Mouse (Mus musculus): ENCODE measurements at regions not wholly inside any gene's neighbourhood (a gene's known extent, or its start where the extent isn't known, plus 50 kb on each side); places are given as distances from the start of the nearest gene placed in this dataset.

DNA sequence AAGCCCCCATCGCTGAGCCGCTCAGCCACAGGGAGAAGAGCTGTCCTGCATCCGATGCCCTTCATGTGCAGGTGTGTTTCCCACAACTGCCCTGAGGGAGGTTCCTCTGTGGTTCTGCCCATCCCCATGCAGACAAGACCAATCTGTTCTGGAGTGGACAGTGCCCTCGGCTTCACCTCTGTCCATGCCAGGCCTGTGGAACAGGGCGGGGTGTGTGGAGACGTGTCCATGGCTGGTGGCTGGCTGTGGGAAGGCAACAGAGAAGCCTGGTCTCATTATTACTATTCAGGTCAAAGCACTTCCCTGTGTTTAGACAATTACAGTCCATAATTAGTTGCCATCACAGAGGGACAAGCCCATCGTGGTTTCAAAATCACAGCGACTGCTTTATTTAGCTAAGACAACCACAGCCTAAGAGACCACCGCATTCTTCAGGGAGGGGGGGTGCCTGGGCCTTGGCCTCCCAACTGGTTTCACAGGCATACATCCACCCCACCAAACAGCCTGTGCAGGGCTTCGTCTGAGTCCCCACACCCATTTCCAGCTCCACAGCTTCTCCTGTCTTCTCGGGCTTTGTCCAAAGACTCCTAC, 97.7 kb downstream of the Rplp1 start:
- TF ChIP-seq CTCF (IDR thresholded peaks at IDR 0.05; ENCODE audit: low read depth): no peak
- no peak for TF ChIP-seq EP300 (IDR thresholded peaks at IDR 0.05; ENCODE audit: low read depth)
